Mouse (Mus musculus) heart, adult 2 months (tissue): ENCODE measurements around the gene Eml1.

Source experiments
- CTCF ChIP-seq: fragments of 200-600 bp; IDR thresholded peaks from 2 replicates; pipeline ENCODE4 v1.8.1; 2022; ENCODE audit warnings: antibody characterized with exemption, mild to moderate bottlenecking, moderate library complexity
- EP300 ChIP-seq: fragments of 200-500 bp; IDR thresholded peaks from 2 replicates; pipeline ENCODE4 v1.6.1; 2011; ENCODE audit warnings: low read depth, low read length, control low read depth; ENCODE audit not compliant: insufficient read depth

DNA sequence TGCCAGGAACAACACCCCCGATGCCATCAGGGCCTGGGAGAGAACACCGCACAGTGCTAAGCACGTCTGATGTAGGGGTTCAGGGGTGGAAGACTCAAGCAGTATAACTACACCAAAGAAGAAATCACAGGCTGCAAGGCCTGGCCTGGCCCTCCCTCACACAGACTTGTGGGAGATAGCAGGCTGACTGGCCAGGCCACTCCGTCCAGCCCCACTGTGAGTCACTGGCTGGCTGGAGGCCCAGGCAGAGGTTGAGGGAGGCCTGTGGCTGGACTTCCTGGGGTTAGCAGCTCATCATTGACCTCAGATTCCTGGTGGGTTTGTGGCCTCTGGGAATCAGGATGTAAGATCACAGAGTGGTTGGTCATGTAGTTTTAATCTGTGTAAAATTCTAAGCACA is 22.9 kb downstream of the Eml1 start:
- peak; percentile 60; the same call in 1 of the 2 replicates for TF ChIP-seq EP300
- no peak for TF ChIP-seq CTCF
